Mouse (Mus musculus): ENCODE data around the gene Shroom3.

DNA sequence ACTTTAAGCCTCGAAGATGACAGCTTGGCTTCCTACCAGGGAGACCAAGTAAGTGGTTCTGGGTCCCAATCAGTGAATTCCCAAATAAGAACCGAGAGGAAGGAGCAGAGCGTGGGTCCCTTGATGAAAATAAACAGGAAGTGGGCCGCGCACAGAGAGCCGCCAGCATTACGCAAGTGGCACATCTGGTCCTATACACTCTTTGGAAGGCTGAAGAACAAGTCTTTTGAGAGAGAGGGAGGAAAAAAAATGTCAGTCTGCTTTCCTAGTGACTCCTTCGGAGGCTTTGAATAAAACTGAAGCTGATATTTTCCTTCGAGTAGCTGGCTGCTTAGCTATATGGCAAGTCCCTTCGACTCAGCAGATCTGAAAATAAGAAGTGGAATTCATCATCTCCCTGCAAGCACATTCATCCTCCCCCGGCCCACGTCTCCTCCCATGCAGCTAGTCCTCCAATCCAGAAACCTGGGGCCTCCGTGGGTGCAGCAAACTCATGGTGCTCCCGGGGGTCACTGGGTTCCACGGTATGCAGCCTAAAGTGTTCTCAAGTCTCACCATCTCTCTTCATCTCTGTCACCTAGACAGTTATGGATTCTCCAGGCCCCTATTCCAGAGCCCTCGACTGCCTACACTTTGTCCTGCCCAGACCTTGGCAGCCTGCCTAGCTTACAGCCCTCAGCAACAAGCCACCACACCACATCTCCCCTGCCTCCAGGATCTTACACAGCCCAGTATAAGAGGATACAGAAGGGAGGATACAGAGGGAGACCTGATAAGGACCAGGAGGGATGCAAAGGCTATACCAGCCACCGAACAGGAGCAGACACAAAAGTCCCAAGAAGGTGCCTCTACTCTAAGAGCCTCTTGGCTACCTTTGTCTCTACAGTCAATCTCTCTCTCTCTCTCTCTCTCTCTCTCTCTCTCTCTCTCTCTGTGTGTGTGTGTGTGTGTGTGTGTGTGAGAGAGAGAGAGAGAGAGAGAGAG lies 317.8 kb downstream of the Shroom3 start:
- no peak for TF ChIP-seq GATA1 (IDR thresholded peaks at IDR 0.05; ENCODE audit: borderline replicate concordance, low read length)
- no peak for TF ChIP-seq FLI1 (IDR thresholded peaks at IDR 0.05; ENCODE audit: low read length)
